Mouse (Mus musculus): ENCODE results near the gene Slc22a18. TPM values are rescaled to one million over a fixed set of nuclear protein-coding genes. Genes with fewer than 3 reads are reported as not detected.

The Slc22a18 gene
- polyA plus RNA-seq (2012; fragmentation: generic; extraction: Trizol): 1 to 10 TPM in 1 of 2 experiments, under 1 TPM in 1; 0.41 to 5.5 TPM

DNA sequence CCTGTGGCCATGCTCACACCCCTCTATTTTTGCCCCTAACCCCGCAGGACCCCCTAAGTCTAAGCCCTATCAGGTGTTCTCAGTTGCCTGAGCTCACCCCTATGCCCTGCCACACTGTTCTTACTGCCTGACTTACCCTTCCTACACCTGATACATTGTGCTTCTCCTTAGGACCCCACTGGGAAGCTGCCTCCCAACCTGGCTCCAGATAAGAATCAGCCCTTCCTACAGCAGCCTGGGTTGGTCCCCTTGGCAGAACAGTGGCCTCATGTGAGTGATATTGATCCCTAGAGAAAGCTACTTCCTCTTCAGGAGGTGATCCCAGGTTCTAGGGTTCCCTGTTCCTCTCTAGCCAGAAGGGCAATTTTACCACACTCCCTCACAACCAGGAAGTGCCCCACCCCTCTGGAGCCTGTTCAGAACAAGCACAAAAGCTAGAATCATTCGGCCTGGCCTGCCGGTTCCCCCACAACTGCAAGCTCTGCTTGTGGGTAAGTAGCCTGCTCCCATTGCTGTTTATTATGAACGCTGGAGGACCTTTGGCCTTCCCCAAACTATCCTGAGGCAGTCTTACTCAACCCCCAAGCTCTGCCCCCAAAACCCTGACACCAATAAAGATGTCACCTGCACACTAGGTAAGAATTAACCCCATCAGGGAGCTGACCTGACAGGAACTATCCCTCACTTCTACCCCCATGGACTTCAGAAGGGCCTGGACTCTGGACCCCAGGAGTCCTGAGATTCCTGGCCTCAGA, at the start of gene Slc22a18:
Gene Slc22a18, plus strand, starts transcription at position 390 of the 755 bp plus-strand sequence.

DNA sequence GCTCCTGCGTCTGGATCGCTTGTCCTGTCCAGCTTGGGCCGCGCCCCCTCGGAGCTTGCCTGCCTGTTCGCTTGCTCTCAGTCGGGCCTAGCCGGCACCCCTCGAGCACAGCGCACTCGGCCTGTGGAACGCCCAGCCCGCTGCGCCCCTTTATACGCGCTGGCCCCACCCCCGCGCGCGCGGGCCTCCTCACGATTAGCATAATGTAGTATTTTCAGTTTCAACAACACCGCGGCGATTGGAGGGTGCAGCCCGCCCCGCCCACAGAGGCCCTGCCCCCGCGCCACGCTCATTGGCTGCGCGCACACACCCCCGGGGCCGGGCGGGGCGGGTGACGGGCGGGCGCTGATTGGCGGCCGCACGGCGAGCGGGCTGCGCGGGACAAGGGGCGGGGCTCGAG, 12.7 kb upstream of the Slc22a18 start, which contains the start of gene Cdkn1c:
Gene Cdkn1c, minus strand, starts transcription at position 177 of the 400 bp plus-strand sequence.

DNA sequence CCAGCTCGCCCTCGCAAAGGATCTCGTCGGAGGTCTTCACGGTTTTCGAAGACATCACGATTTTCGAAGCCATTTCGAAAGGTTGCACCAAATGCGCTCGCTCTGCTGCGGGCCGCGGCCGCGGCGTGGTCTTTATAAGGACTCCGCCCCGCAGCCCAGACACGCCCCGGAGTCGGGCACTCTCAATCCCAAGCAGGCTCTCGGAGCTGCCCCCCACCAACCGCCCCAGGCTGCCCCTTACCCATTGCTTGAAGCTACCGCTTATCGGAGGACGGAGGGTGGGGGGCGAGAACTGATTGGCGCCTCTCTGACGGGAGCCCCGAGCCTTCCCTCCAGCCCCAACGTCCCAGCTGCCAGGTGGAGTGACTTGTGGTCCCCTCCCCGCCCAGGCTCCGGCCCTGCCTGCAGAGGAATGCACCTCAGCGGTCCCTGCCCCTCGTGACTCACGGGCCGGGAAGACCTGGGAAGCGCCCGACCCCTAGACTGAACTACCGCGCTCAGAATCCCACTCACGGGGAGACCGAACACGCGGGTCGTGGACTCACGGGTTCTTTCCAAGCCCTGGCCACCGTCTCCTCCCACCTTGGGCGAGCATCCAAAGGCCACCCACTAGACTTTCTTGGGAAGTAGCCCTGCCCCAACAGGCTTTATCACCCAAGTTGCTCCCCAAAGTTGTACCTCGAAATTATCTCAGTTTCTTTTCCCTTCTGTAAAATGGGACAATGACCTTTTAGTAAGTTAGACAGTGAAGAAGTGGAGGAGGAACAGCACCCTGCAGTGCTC, 29.1 kb downstream of the Slc22a18 start, which contains the start of gene Phlda2:
Gene Phlda2, minus strand, starts transcription at position 733 of the 783 bp plus-strand sequence.

Other genes with a start within 250 kb of the Slc22a18 start
- not detected for gene Cdkn1c, start 12.7 kb upstream of the Slc22a18 start, polyA plus RNA-seq (2012; fragmentation: generic; extraction: Trizol)
- gene Phlda2, start 29.4 kb downstream of the Slc22a18 start, polyA plus RNA-seq (2012; fragmentation: generic; extraction: Trizol): under 1 TPM in 1 of 2 experiments, not detected in 1; 0.04 TPM
- 10 to 100 TPM; 19.7 to 76.6 TPM for gene Nap1l4, start 75.4 kb downstream of the Slc22a18 start, polyA plus RNA-seq (2012; fragmentation: generic; extraction: Trizol)
- 10 to 100 TPM; 46.1 to 96.5 TPM for gene Cars, start 126.4 kb downstream of the Slc22a18 start, polyA plus RNA-seq (2012; fragmentation: generic; extraction: Trizol)
- gene Tnfrsf26, start 155.0 kb downstream of the Slc22a18 start, polyA plus RNA-seq (2012; fragmentation: generic; extraction: Trizol): under 1 TPM; 0.02 TPM
- gene Tnfrsf22, start 175.9 kb downstream of the Slc22a18 start, polyA plus RNA-seq (2012; fragmentation: generic; extraction: Trizol): 1 to 10 TPM; 2.3 to 2.4 TPM
- 1 to 10 TPM; 1.9 to 5.1 TPM for gene Tnfrsf23, start 212.1 kb downstream of the Slc22a18 start, polyA plus RNA-seq (2012; fragmentation: generic; extraction: Trizol)

All from C3H10T1/2 (cell line).